Mouse (Mus musculus) ES-Bruce4 (cell line): ENCODE measurements around the gene Serpinb13.

Experiments used
- CTCF ChIP-seq: IDR thresholded peaks from one replicate; pipeline ENCODE4 v1.8.1; 2011; ENCODE audit warnings: low read depth, low read length
- POLR2A ChIP-seq: IDR thresholded peaks from one replicate; pipeline ENCODE4 v1.8.1; 2011; ENCODE audit warnings: low read length; ENCODE audit not compliant: insufficient read depth

DNA sequence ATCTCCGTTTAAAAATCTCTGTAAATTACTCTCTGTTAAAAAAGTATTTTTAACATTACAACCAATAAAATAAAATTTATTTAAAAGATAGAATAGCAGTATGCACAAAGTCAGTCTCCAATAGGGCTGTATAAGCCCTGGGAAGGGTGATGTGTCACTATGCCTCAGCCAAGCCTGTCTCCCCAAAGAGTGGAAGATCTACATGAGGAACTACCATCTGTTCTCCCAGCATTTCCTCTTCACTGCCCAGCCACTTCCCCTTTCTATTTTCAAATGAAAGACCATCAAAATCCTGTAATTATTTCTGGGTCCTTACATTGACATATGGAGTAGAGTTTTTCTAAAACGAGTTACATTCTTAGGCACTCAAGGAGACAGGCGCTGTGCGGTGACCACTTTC, 48.8 kb upstream of the Serpinb13 start:
- TF ChIP-seq CTCF (no peak), POLR2A (no peak)
